Mouse (Mus musculus): ENCODE measurements at regions not wholly inside any gene's neighbourhood (a gene's known extent, or its start where the extent isn't known, plus 50 kb on each side); places are given as distances from the start of the nearest gene placed in this dataset.
A peak's percentile ranks its signal among the peaks of the same experiment; 100 is the strongest.
"Not testable (repeated sequence)": the region's sequence is repeated elsewhere in the genome, so short reads cannot be mapped to it uniquely, and the experiment has no call there.

DNA sequence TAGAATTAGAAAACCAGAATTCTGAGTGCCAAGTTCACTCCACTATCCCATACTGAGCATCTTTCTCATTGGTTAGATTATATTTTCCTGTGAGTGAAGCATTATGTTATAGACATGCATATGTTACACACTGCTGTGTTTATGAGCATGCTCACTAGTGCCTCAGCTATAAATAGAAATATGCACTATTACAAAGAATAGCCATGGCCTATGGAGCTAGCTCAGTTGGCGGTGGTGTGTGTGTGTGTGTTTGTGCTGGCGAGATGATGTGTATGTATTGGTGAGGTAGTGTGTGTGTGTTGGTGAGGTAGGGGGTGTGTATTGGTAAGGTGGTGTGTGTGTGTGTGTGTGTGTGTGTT lies 106.2 kb downstream of the Sec31a start:
- DNase-seq (ENCODE audit: low spot score) = no peak

DNA sequence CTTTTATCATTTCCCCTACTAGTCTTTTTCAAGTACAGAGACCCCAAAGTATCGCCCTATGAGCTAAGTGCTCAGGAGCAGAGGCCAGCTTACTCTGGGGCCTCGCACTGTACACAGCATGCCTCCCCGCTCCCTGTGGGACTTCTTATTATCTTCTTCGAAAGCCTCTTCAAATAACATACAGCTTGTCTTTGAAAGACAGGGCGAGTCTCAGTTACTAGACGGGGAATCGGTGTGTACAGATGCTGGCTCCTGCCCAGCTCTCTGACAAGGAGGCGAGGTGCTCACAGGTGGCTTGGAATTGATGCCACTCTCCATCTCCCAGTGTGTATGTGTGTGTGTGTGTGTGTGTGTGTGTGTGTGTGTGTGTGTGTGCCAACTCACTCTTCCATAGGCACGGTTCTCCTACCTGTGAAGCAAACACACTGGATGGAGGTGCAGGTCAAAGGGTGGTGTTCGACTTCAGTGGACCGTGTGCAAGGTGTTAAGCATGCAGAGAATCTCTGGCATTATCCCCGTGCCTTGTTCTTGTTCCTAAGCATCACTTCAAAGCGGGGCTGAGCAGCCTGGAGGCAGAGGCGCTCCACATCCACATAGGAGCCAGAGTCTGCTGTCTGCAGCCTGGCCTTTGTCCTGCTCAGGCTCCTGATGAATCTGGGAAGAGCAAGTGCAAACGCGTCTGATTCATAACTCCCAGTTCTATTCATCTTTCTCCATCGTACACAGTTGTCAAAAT lies 106.8 kb downstream of the Sec31a start:
- DNase-seq (ENCODE audit: low spot score) = no peak

DNA sequence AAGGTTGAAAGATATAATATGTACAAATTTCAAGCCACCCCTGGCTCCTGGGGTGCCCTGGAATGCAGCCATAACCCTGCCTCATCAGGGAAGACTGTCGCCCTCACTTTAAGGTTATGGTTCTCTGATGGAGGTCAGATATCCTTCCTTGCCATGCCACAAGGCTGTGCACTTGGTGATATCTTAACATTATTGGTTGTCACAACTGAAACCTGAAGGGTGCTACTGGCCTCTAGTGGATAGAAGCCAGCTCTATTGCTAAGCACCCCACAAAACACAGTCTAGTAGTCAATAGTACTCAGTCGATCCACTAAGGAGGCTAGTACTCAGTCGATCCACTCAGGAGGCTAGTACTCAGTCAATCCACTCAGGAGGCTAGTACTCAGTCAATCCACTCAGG lies 111.6 kb downstream of the Sec31a start:
- DNase-seq (ENCODE audit: low spot score) = no peak

DNA sequence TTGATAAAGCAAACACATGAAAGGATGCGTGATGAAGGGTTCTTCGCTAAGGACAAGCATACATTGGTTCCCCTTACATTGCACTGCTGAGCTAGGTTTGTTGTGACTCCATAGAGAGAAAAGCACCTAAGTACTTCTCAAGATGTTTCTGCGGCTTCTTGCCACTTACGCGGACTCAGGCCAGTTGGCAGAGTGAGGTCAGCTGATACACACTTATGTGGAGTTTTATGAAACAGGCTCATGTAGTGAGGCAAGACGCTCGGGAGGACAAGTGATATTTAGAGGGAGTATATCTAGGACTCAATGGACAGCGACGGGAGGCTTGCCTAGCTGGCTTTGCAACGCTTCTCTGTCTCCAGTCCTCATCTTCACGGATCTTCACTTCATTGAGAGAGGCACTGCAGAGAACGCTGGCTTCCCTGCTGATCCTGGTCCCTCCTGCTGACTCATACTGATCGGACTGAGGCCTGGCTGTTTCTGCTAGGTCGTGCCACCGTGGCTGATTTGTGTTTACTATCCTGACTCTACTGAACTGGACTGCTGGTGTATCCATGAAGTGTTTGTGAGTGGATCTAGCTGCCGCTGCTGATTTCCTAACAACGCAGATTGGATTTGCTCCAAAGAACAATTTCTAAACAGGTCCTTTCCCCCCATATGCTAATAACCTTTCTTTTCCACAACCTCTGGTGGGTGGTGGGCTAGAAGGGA lies 113.8 kb downstream of the Sec31a start:
- no peak for DNase-seq (ENCODE audit: low spot score)

DNA sequence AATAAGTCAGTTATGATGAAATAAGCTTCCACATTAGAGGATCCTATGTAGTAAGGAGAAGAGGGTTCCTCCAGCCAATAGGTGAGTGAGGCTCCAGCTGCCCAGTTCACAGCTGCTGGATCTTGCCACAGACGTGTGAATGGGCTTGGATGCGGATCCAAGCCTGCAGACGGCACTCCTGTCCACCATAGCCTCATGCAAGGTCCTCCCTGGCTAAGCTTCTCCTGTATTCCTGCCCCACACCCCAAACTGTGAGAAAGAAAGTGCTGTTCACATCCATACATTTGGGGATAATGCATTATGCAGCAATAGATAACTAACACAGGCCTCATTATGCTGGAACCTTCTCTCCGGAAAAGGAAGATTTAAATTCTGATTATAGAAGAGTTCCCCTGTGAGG lies 116.9 kb downstream of the Sec31a start:
- no peak for DNase-seq (ENCODE audit: low spot score)

DNA sequence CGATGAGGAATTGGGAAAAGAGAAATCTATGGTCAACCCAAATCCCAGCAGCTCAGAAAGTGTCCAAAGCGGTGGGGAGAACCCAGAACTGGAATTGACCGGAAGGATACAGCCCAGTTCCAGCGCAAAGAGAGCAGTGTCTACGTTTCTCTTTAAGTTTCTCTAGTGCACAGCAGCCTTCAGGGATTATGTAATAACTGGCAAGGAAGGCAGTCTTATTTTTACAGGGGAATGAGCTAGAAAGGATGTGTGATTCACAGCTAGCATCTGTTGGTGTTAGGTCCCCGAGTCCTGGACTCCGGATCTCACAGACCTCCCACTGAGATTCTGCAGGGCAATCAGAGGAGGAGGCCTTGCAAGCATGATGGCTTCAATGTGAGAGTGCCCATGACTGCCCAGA lies 121.8 kb downstream of the Sec31a start:
- no peak for DNase-seq (ENCODE audit: low spot score)

DNA sequence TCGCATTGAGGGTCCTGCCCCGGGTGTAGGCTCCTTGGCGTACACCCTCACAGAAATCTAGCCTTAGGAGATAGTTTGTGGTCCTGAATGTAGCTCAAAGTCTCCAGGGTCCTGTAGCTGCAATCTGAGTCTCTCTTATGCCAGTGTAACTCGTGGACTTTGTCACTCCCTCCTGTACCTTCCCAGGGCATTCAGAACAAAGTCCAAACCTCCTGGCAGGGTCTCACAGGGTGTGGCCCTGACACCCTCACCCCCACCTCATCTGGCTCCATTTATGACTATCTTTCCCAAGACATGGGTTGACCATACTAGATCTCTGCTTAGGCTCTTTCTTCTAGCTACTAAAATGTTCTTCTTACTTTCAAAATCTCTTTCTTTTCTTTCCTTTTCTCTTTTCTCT lies 120.6 kb upstream of the Tmem150c start:
- no peak for DNase-seq (ENCODE audit: low spot score)

DNA sequence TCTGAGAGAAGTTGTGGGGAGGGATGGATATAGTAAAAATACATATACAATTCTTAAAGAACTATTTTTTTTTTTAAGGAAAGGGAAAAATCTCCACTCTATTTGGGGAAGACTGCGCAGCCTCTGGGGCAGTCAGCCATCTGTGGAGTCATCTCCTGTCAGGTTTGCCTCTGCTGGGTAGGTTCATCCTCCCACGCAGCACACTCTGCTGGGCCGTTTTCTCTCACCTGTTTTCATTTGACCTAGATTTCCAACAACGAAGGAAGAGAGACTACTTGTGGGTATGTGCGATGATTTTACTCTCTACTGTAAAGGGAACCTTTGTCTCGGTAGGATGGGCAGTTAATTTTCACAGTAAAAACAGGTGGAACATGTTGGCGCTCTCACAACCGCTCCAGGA lies 119.9 kb upstream of the Tmem150c start:
- DNase-seq (ENCODE audit: low spot score) = no peak

DNA sequence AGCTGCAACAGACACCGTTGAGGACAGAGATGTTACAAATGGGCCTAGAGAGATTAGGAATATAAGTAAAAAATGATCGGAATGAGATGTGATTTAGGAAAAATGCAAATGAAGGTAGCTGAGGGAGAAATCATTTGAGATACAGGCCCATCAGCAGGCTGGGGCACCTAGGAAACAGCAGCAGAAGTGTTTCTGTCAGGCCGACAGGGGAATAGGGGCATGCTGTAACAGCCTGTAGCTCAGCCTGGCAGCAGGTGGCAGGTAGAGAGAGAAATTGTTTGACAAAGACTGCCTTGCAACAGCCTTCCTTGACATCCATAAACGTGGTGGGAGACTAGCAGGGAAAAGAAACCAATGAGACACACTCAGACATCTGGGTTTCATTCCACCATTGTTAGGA lies 115.1 kb upstream of the Tmem150c start:
- no peak for DNase-seq (ENCODE audit: low spot score)

DNA sequence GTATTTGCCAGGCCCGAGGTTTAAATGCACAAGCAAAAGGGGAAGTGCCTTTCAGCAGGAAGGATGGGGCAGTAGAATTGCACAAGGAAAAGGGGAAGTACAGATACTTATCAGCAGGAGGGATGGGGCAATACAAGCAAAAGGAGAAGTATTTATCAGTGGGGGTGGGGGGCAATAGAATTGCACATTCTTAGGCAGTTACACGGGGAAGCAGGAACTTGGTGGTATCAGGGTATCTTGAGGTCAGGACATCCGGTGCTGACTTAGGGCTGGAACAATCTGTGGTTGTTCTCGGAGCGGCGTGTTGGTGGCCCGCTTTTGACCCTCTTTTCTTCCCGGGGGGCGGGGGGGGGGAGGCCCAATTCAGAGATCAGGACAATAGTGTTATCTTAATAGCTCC lies 112.4 kb upstream of the Tmem150c start:
- DNase-seq (ENCODE audit: low spot score) = not testable (repeated sequence)

DNA sequence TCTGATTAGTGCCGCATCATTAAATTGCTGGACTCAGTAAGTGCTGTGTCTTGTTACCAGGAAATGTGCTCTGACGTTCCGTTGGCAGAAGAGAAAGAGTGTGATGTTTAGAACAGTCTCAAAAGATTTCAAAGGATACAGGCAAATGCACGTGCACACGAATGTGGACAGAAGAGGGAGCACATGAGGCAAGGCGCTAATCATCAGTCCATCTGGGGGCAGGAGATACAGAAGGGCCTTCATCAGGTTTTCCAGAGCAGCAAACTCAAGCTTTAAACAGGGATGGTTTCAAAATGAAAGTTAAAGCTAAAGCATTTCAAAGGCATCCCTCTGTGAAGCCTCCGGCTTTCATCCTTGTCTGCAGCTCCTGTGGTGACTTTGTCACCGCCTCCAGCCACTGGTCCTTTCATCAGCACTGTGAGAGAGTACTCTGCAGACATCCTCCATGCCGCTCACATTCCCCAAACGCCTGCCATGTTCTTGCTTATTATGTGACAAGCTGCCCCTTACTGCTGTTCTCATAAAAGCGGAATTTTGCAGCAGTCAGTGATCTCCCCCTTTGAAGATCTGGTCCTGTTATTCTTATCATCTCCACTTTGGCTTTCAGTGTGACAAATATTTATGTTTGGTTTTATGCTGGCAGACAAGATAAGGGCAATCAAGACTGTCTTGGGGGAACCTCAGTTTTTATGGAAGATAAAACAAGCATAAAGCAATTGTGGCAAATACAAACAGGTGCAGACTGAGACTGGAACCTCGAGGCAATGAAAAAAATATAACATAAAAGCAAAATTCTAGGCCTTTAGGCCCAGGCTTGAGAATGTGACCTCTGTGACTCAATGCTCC lies 111.5 kb upstream of the Tmem150c start:
- DNase-seq (ENCODE audit: low spot score) = no peak

DNA sequence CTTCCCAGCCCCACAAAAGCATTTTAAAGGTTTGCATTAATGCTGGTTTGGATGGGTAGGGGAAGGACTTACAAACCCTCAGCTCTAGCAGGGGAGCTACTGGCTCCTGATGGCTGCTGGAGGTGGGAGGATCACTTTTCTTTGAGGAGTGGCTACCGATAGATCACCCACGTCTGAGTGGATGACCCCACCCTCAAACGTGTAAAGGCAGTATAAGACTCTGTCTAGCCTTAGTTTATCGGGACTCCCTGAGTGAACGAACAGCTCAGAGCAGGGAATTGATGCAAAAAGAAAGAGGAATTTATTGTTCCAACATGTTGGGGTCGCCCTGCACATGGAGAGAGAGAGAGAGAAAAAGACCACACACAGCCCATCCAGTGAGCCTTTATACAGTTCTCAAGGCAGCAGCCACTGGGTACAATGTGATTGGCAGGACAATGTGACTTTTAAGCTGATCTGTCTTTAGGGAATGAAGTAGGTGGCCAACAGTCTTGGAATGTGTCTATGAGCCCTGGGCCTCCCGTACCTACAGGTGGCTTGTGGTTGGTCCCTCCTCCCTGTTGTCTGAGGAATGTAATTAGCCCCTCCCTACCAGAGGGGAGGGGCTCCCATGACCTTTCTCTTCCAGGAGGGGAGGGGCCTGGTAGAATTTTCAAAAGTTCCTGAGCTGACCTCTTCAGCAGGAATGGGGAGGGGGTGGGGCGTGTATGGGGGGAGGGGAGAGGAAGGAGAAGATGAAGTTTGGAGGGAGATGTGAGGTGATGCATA lies 108.7 kb upstream of the Tmem150c start:
- DNase-seq (ENCODE audit: low spot score) = no peak

DNA sequence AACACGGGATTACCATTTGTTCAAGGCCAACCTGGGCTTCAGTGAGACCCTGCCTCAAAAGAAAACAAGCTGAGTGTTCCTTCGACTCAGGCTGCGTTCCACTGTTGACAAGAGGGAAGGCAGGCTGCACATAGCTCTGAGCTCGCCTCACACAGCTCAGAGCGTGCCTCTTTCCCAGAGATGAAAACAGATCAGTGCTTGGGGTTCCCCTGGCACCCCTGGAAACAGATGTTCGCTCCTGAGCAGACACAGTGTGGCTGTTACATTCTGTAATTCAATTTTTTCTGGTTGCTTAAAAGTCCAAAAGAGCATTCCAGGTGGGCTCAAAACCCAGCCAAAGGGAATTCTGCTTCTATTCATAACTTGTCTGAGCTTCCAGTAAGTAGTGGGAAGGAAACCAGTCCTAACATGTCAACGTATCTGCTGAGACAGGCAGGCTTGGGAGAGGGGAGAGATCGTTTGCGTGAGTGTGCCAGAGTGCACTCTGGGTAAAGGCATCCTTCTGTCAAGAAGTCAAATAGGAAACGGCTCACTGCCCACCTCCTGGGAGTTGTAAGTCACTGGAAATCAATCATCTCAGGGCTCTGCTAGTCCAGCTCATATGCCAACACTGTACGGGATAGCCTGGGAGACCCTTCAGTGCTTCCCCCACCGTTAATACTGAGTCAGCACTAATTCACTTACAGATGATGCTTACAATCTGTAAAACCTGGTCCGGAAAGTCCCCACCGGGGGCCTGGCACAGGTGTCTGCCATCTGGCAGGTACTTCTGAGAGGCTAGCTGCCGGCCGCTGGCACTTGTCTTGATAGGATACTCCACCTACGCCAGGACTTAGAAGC lies 107.3 kb upstream of the Tmem150c start:
- peak; percentile 6 for DNase-seq (ENCODE audit: low spot score)

DNA sequence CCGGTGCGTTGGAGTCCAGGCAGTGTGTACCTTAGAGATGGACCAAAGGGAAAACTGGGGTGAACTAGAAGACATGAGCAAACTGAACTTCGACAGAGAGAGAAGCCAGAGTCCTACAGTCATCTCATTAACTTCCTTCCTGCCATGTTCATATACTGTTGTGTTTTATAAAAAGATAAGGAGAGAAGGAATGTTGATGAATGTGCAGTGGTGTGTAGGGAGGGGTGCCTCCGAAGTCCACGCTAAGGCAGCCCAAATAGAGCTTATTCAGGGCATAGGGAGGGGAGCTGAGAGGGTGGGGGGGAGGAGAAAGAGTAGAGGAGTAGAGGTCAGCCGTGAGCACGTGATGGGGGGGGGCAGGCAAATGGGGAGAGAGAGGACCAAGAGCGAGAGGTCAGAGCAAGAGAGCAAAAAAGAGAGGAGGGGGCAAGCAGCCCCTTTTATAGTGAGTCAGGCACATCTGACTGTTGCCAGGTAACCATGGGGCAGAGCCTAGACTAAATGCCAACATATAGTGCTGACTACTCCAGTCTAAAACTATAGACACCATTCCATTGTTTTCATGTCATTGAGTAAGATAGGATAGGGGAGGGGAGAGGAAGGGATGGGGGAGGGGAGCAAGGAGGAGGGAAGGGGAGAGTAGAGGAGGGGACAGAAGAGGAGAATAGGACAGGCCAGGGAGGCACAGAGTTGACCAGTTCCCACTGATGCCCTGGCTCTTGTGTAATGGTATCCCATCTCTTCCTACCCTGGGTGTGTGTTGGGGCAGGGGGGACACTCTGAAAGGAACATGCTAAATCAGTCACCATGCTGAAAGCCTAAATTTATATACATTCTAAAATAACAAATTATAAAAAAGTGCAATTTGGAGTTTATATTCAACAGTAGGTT lies 100.4 kb upstream of the Tmem150c start:
- DNase-seq (ENCODE audit: low spot score) = no peak

DNA sequence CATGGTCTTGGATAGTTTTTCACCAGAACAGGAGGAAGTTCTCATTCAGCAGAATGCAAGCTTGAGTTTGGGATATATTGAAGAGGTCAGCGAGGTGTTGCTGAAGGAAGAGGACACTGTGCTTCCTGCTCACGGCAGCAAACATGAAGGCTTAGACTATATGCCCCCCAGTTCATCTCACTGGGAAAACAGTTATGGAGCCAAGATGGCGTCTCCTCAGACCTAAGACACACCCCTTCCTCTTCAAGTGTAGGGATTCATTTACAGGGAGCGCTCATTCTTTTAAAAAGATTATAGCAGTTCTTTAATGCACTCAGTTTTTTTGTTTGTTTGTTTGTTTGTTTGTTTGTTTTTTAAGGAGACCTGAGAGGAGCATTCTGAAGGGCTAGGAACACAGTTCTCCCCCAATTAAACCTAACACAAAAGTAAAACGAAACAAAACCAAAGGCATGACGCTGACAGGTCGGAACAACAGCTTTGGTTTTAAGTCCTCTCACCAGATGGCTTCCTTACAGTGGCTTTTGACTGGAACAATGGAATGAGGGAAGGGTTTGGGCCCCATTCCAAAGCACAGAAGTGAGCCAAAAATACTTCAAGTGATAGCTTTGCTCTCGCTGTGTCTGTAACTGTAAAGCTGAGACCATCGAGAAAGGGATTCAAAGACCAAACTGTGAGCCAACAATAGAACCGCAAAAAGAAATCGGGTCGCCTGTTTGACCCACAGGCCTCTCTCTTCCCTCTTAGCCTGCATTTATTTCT lies 99.5 kb upstream of the Tmem150c start:
- DNase-seq (ENCODE audit: low spot score) = peak; percentile 19

DNA sequence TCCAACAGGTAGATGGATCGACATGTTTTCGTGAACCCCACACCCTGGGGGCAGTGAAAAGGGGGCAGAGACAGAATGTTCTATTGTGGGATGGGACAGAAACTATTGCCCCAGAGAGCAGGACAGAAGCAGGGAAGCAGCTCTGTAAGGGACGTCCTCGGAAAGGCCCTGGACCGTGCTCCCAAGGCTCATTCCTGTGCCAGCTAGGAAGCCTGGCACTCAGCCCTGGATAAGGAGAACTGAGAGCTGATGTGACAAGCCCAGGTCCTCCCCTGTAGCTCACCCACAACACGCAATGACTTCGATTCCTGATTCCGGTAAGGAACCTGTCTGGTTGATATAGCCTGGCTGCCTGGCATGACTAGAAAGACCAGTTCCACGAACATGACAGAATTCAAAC lies 95.7 kb upstream of the Tmem150c start:
- peak; percentile 9 for DNase-seq (ENCODE audit: low spot score)

DNA sequence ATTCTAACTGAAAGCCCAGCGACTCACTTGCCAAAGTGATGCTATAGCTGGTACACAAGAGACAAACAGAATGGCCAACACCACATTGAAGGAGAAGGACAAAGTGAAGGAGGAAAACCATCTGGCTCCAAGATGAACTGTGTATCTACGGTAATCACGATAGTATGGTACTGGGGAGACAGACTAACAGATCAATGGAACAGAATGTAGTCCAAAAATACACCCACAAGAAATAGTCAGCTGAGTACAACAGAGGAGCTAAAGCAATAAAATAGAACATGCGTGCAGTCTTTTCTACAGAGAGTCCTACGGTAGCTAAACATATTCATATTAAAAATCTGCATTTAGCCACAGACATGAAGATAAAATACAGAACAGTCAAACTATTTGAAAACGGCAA lies 92.4 kb upstream of the Tmem150c start:
- no peak for DNase-seq (ENCODE audit: low spot score)

DNA sequence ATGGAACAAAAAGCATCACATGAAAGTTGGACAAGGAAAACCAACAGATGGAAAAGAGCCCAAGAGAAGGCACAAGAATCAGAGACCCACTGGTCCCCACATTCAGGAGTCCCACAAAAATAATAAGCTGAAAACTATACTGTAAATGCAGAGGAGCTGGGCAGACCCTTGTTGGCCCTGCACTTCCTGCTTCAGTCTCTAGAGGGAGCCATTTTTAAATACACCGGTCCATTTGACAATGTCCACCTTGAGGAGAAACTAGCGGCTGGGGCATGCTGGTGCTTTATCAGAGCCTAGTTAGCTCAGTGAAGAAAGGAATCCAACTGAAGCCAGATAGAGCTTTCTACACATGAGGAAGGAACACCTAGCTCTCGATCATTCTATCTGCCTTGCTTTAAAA lies 90.1 kb upstream of the Tmem150c start:
- peak; percentile 29 for DNase-seq (ENCODE audit: low spot score)

DNA sequence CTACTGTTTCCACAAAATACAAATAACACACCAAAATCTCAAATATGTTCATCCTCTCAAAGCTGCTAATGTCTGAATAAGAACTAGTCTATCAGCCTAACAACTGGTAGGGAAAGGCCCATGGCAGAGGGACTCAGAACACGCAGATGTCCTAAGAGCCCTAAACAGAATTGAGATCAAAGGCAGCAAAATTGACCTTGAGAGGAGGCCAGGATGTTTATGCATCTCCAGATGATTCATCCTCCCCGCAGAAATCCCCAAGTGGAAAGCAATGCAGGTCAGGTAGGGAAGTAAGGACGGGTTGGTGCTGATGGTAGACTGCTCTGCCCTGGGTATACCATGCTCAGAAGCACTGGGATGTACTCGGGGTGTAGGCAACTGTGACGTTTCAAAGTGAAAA lies 89.0 kb upstream of the Tmem150c start:
- DNase-seq (ENCODE audit: low spot score) = no peak

DNA sequence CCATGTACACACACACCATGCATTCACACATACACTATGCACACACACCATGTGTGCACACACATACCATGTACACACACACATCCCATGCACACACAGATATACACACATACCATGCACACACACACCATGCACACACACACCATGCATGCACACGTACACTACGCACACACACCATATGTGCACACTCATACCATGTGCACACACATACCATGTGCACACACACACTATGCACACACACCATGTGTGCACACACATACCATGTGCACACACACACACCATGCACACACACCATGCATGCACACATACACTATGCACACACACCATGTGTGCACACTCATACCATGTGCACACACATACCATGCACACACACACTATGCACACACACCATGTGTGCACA lies 87.1 kb upstream of the Tmem150c start:
- no peak for DNase-seq (ENCODE audit: low spot score)
